Mouse (Mus musculus): ENCODE results near the gene Olfr710.
"Not testable (repeated sequence)": the region's sequence is repeated elsewhere in the genome, so short reads cannot be mapped to it uniquely, and the experiment has no call there.

The Olfr710 gene

GRCm38 (mm10) chr7:106948212-106948611 lies at the start of gene Olfr710:
Olfr710 (minus strand) TSS chr7:106948312.
- DNase-seq, result no peak

GRCm38 (mm10) chr7:106985236-106985635 lies 37.1 kb upstream of the Olfr710 start:
- no peak for DNase-seq

GRCm38 (mm10) chr7:106975353-106975752 lies 27.2 kb upstream of the Olfr710 start, which contains the start of gene Olfr711:
Olfr711 (minus strand) TSS chr7:106975453.
- DNase-seq, result no peak

GRCm38 (mm10) chr7:106967503-106967902 lies 19.4 kb upstream of the Olfr710 start:
- peak in 1 of 2 experiments; percentile 2 for DNase-seq

GRCm38 (mm10) chr7:106963837-106964236 lies 15.7 kb upstream of the Olfr710 start, which contains the start of gene Olfr6:
Olfr6 (minus strand) TSS chr7:106963937.
- no peak for DNase-seq

- no peak for DNase-seq
Measured at GRCm38 (mm10) chr7:106932119-106932518, 16.0 kb downstream of the Olfr710 start, which contains the start of gene Olfr709-ps1. Olfr709-ps1 (minus strand) TSS chr7:106932219.

- not testable (repeated sequence) for DNase-seq
Measured at GRCm38 (mm10) chr7:106920961-106921360, 27.2 kb downstream of the Olfr710 start.

- DNase-seq, result no peak
Measured at GRCm38 (mm10) chr7:106907676-106908075, 40.4 kb downstream of the Olfr710 start, which contains the start of gene Olfr1532-ps1. Olfr1532-ps1 (plus strand) TSS chr7:106908001.

- DNase-seq, result not testable (repeated sequence)
Measured at GRCm38 (mm10) chr7:106901141-106901540, 47.0 kb downstream of the Olfr710 start, which contains the start of gene Olfr707. Olfr707 (minus strand) TSS chr7:106901241.
